Mouse (Mus musculus): ENCODE results near the gene Gcsh. TPM values are rescaled to one million over a fixed set of nuclear protein-coding genes. Genes with fewer than 3 reads are reported as not detected.

Gcsh gene
- 24.2 and 29.9 TPM in 2 replicates for total RNA-seq (2014; rRNA removed; ENCODE audit: low replicate concordance)
- polyA plus RNA-seq (2015; fragmentation: Nextera tagmentation; extraction: Ambion mirVana): 69.3 and 71.1 TPM in 2 replicates

DNA sequence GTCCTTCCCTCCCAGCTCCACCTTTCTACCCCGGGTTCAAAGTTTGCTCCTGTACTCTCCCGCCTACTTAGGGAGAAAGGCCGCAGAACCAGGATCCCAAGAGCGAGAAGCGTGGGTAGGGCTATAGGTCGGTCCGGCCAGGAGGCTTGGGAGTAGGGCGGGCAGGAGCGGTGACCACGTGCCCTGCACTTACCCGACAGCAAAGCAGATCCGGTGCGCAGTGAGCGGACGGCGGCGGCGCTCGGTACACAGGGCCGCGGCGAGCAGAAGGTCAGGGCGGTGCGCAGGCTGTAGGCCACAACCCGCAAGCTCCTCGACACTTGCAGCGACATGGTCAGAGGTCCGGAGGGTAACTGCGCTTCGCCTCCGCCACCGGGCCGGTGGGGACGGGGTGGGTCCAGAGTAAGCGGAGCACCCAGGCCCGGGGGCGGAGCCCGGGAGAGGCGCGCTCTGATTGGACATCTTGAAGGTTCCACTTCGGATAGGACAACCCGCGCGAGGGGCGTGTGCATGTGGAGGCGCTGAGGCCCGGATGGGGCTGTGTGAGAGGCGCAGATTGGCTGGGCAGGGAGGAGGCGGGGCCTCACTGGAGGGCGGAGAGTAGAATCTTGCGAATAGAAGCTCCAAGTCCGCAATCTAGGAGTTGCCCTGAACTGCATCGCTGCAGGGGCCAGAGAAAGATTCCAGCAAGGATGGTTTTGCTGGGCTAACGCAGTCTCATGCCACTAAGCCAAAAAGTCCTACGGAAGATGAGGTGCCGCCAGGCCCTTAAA lies at the start of gene Gcsh:
Gene Gcsh, minus strand, starts transcription at position 443 of the 773 bp plus-strand sequence.
- peak; percentile 99 for DNase-seq (ENCODE audit: low spot score)
- Histone ChIP-seq H3K9ac (replicated peaks; ENCODE audit: low read depth, low read length) (peak within 1 kb of the TSS; percentile 62), H3K4me2 (ENCODE audit: low read depth, low read length) (peak within 1 kb of the TSS; percentile 97), H3K9me3 (replicated peaks; ENCODE audit: control insufficient read depth, low read length) (no peaks in the 10 kb centered on the region), H3K27me3 (ENCODE audit: control insufficient read depth, insufficient read depth, low read length) (no peaks in the 10 kb centered on the region), H3K27ac (ENCODE audit: low read depth) (peak within 1 kb of the TSS; percentile 87), H3K4me1 (ENCODE audit: control insufficient read depth, insufficient read depth) (peaks cover 8% of the 10 kb centered on the region; the same call in 1 of the 2 replicates), H3K36me3 (replicated peaks; ENCODE audit: control insufficient read depth, insufficient read depth, low read length) (0 out of 2 replicates have a peak, but pooled peaks cover under 1% of the 10 kb centered on the region), H3K4me3 (ENCODE audit: low read depth, low read length) (peak within 1 kb of the TSS; percentile 74)
- no peak for TF ChIP-seq EP300 (IDR thresholded peaks at IDR 0.05; ENCODE audit: low read depth)
- TF ChIP-seq CTCF (IDR thresholded peaks at IDR 0.05; ENCODE audit: low read depth): no peak
- peak; percentile 100 for ATAC-seq (ENCODE audit: insufficient read depth, low read depth)
- under 1% methylated on average over 55 of the region's 56 CpGs for WGBS

DNA sequence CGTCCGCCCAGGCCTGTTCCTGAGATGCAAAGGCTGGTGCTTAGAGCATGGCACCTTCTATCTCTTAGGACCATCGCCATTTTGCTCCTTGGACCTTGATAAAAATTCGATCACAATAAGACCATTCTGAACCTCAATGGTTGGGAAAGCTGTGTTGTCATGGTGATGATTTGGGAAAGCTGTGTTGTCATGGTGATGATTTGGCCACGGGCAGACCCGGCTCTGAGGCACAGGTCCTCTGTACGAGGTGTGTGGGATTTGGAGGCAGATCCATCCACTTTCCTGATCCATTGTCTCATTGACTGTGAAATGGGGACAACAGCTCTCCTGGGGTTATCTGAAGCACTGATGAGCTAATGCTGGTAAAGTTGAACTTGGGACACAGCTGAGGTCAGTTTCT lies 46.5 kb upstream of the Gcsh start:
- TF ChIP-seq EP300 (IDR thresholded peaks at IDR 0.05; ENCODE audit: low read depth) (no peak), CTCF (IDR thresholded peaks at IDR 0.05; ENCODE audit: low read depth) (no peak)
- H3K9ac ChIP-seq (replicated peaks; ENCODE audit: low read depth, low read length): no peak overlapping the region
- no peaks in the 10 kb centered on the region for H3K36me3 ChIP-seq (replicated peaks; ENCODE audit: control insufficient read depth, insufficient read depth, low read length)
- DNase-seq (ENCODE audit: low spot score) (no peak), ATAC-seq (ENCODE audit: insufficient read depth, low read depth) (no peak)
- H3K27me3 ChIP-seq (ENCODE audit: control insufficient read depth, insufficient read depth, low read length): peaks cover 8% of the 10 kb centered on the region; the same call in 1 of the 2 replicates
- H3K9me3 ChIP-seq (replicated peaks; ENCODE audit: control insufficient read depth, low read length): no peaks in the 10 kb centered on the region
- H3K4me2 ChIP-seq (ENCODE audit: low read depth, low read length): no peak overlapping the region
- 79% methylated on average over 7 of the region's 7 CpGs for WGBS
- no peak overlapping the region for H3K27ac ChIP-seq (ENCODE audit: low read depth)
- H3K4me1 ChIP-seq (ENCODE audit: control insufficient read depth, insufficient read depth): no peaks in the 10 kb centered on the region
- no peak overlapping the region for H3K4me3 ChIP-seq (ENCODE audit: low read depth, low read length)

GRCm38 (mm10) chr8:117037374-117037935 lies 44.1 kb upstream of the Gcsh start:
- WGBS: 76% methylated on average over 7 of the region's 7 CpGs
- H3K9ac ChIP-seq (replicated peaks; ENCODE audit: low read depth, low read length): no peak overlapping the region
- no peaks in the 10 kb centered on the region for H3K36me3 ChIP-seq (replicated peaks; ENCODE audit: control insufficient read depth, insufficient read depth, low read length)
- no peaks in the 10 kb centered on the region for H3K9me3 ChIP-seq (replicated peaks; ENCODE audit: control insufficient read depth, low read length)
- no peak overlapping the region for H3K27ac ChIP-seq (ENCODE audit: low read depth)
- peaks cover 6% of the 10 kb centered on the region; the same call in 1 of the 2 replicates for H3K27me3 ChIP-seq (ENCODE audit: control insufficient read depth, insufficient read depth, low read length)
- no peaks in the 10 kb centered on the region for H3K4me1 ChIP-seq (ENCODE audit: control insufficient read depth, insufficient read depth)
- no peak overlapping the region for H3K4me3 ChIP-seq (ENCODE audit: low read depth, low read length)
- H3K4me2 ChIP-seq (ENCODE audit: low read depth, low read length): no peak overlapping the region
- DNase-seq (ENCODE audit: low spot score): no peak
- ATAC-seq (ENCODE audit: insufficient read depth, low read depth): no peak
- TF ChIP-seq CTCF (IDR thresholded peaks at IDR 0.05; ENCODE audit: low read depth) (no peak), EP300 (IDR thresholded peaks at IDR 0.05; ENCODE audit: low read depth) (no peak)

- H3K9ac ChIP-seq (replicated peaks; ENCODE audit: low read depth, low read length): no peak overlapping the region
- H3K27ac ChIP-seq (ENCODE audit: low read depth): no peak overlapping the region
- H3K36me3 ChIP-seq (replicated peaks; ENCODE audit: control insufficient read depth, insufficient read depth, low read length): no peaks in the 10 kb centered on the region
- no peak for TF ChIP-seq CTCF (IDR thresholded peaks at IDR 0.05; ENCODE audit: low read depth)
- no peak for TF ChIP-seq EP300 (IDR thresholded peaks at IDR 0.05; ENCODE audit: low read depth)
- no peak overlapping the region for H3K4me2 ChIP-seq (ENCODE audit: low read depth, low read length)
- no peaks in the 10 kb centered on the region for H3K9me3 ChIP-seq (replicated peaks; ENCODE audit: control insufficient read depth, low read length)
- no peak overlapping the region for H3K4me3 ChIP-seq (ENCODE audit: low read depth, low read length)
- 51% methylated on average over 3 of the region's 3 CpGs for WGBS
- DNase-seq (ENCODE audit: low spot score): no peak
- no peaks in the 10 kb centered on the region for H3K27me3 ChIP-seq (ENCODE audit: control insufficient read depth, insufficient read depth, low read length)
- no peak for ATAC-seq (ENCODE audit: insufficient read depth, low read depth)
- no peaks in the 10 kb centered on the region for H3K4me1 ChIP-seq (ENCODE audit: control insufficient read depth, insufficient read depth)
These were observed 40.1 kb upstream of the Gcsh start for GRCm38 (mm10) chr8:117033393-117033792.

DNA sequence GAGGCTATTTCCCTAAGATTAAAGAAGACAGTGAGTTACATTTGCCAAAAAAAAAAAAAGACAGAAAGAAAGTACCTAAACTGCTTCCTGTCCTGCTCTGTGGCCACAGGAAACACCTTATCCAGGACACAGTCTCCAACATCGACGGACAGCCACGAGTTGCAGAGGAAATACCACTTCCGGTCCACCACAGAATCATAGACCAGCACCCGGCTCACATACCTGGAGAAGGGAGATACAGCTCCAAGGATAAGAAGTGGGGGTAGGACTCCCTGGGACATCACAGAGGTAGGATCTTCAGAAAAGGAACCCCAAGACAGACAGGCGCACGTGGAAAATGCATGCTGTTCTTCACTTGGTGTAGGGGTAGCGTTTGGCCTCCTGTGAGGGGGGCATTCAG lies 39.3 kb upstream of the Gcsh start:
- Histone ChIP-seq H3K4me2 (ENCODE audit: low read depth, low read length) (no peak overlapping the region), H3K27ac (ENCODE audit: low read depth) (no peak overlapping the region), H3K36me3 (replicated peaks; ENCODE audit: control insufficient read depth, insufficient read depth, low read length) (no peaks in the 10 kb centered on the region), H3K9me3 (replicated peaks; ENCODE audit: control insufficient read depth, low read length) (no peaks in the 10 kb centered on the region), H3K9ac (replicated peaks; ENCODE audit: low read depth, low read length) (no peak overlapping the region), H3K4me3 (ENCODE audit: low read depth, low read length) (no peak overlapping the region), H3K4me1 (ENCODE audit: control insufficient read depth, insufficient read depth) (no peaks in the 10 kb centered on the region), H3K27me3 (ENCODE audit: control insufficient read depth, insufficient read depth, low read length) (no peaks in the 10 kb centered on the region)
- no peak for TF ChIP-seq CTCF (IDR thresholded peaks at IDR 0.05; ENCODE audit: low read depth)
- TF ChIP-seq EP300 (IDR thresholded peaks at IDR 0.05; ENCODE audit: low read depth): no peak
- ATAC-seq (ENCODE audit: insufficient read depth, low read depth) (no peak), DNase-seq (ENCODE audit: low spot score) (no peak)
- WGBS: 59% methylated on average over 8 of the region's 8 CpGs

Data from heart, postnatal 0 days (tissue).